ENCODE assay signal across 26 mouse cellular contexts in the genomic region with DNA sequence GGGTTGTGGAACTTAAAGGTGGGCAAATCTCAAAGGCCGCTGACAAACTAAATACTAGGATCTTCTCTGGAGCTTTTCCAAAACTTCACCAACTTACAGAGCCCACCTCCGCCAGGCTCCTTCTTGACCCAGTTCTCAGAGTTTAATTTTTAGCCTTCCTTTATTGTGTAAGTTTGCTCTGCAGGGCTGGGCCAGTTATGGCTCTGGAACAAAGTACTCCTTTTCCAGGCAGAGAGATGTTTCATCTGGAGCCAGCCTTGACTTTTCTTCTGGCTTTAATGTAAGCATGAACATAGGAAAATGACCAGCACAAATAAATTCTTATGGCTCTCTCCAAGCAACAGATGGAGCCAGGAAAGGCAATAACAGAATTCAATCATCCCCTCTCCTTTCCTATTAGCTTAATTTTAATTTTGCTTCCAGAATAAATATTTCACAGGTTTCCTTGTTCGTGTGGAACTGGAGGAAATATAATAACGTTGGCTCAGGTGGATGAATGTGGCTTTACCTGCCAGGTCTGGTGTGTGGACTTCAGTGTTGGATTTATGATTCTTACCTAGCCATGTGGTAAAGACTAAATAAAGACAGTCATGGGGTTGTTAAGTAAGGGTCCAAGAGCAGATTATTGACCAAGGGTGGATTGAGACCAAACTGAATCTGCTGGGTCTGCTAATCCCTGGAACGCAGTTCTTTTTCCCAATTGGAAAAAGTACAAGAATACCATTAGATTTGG. TPM values are rescaled to one million over a fixed set of nuclear protein-coding genes. Genes with fewer than 3 reads are reported as not detected.
A peak's percentile ranks its signal among the peaks of the same experiment; 100 is the strongest.
DNase-seq lines count a peak whose midpoint lies in the region; ATAC-seq and TF ChIP-seq lines count a peak whose summit lies in the region.
"Had no signal": no experiment of that assay in that cellular context is flagged by ENCODE, and none has a peak within 500 bp of the region (broad histone marks: within the 10 kb centered on the region; RNA-seq: fewer than 3 reads in every experiment).

No protein-coding gene starts in this region.

- WGBS in lung, embryonic 14.5 days, result 71% methylated on average over 5 of the region's 5 CpGs
- 66% methylated on average over 5 of the region's 5 CpGs for WGBS in lung, adult 2 months
- WGBS in intestine, embryonic 15.5 days, result 58% methylated on average over 5 of the region's 5 CpGs
- 23% methylated on average over 5 of the region's 5 CpGs for WGBS in large intestine, adult 2 months
- 66% methylated on average over 5 of the region's 5 CpGs for WGBS in stomach, embryonic 15.5 days

- no peak overlapping the region for H3K4me2 ChIP-seq in lung, embryonic 14.5 days
- H3K4me2 ChIP-seq in intestine, embryonic 15.5 days (replicated peaks), result no peak overlapping the region
- no peak overlapping the region for H3K4me2 ChIP-seq in stomach, embryonic 15.5 days
- H3K4me2 ChIP-seq: embryonic facial prominence, embryonic 12.5 days; forebrain, embryonic 13.5 days; heart, embryonic 12.5 days; kidney, embryonic 15.5 days; liver, embryonic 13.5 days; neural tube, embryonic 13.5 days had no signal

- peak; percentile 57 for DNase-seq in lung, embryonic 14.5 days
- DNase-seq in lung, adult 2 months, result no peak
- DNase-seq in large intestine, adult 2 months (ENCODE audit: low read depth, low spot score), result peak; percentile 77
- no peak for DNase-seq in thymus, postnatal 36 days
- DNase-seq in left cerebral cortex, postnatal 14 days (ENCODE audit: low spot score in 2 of 2), result no peak
- DNase-seq: adrenal gland, adult 8-10 months; cerebellum, adult 18-20 months; cerebellum, postnatal 14 days; gastrocnemius, postnatal 25 days; heart, adult 18-20 months; heart, postnatal 10 days; kidney, postnatal 36 days; left cerebral cortex, postnatal 4 days; liver, embryonic 13.5 days; lung, postnatal 4 days; midbrain, embryonic 14.5 days; retina, postnatal 1 day; right cerebral cortex, postnatal 25 days; thymus, adult 2 months had no signal

- intact Hi-C loops in left cerebral cortex, postnatal 14 days (cut with DNase I), result no loop called here

- no peaks in the 10 kb centered on the region for H3K27me3 ChIP-seq in lung, embryonic 14.5 days (ENCODE audit: insufficient read depth, low read length)
- H3K27me3 ChIP-seq in intestine, embryonic 15.5 days (replicated peaks), result no peaks in the 10 kb centered on the region
- no peaks in the 10 kb centered on the region for H3K27me3 ChIP-seq in stomach, embryonic 15.5 days (replicated peaks)
- H3K27me3 ChIP-seq: embryonic facial prominence, embryonic 12.5 days; forebrain, embryonic 13.5 days; heart, embryonic 12.5 days; kidney, embryonic 15.5 days; liver, embryonic 13.5 days; neural tube, embryonic 13.5 days had no signal

- no peak overlapping the region for H3K4me3 ChIP-seq in lung, embryonic 14.5 days (ENCODE audit: low read depth, low read length)
- no peak overlapping the region for H3K4me3 ChIP-seq in lung, adult 2 months (replicated peaks; ENCODE audit: extremely low read depth, low read depth, low read length)
- H3K4me3 ChIP-seq in intestine, embryonic 15.5 days (replicated peaks), result no peak overlapping the region
- H3K4me3 ChIP-seq in stomach, embryonic 15.5 days (replicated peaks), result no peak overlapping the region
- H3K4me3 ChIP-seq: embryonic facial prominence, embryonic 12.5 days; forebrain, embryonic 13.5 days; heart, embryonic 12.5 days; kidney, embryonic 15.5 days; liver, embryonic 13.5 days; neural tube, embryonic 13.5 days had no signal

- no peak for ATAC-seq in lung, embryonic 14.5 days (ENCODE audit: insufficient read depth)
- peak; percentile 65 for ATAC-seq in intestine, embryonic 15.5 days
- no peak for ATAC-seq in stomach, embryonic 15.5 days (ENCODE audit: insufficient read depth, low FRiP score, low read depth)
- ATAC-seq: forebrain, embryonic 13.5 days had no signal

- TF ChIP-seq POLR2A in lung, adult 2 months (IDR thresholded peaks at IDR 0.05; ENCODE audit: borderline replicate concordance, extremely low read depth, low read depth, low read length), result no peak

- H3K27ac ChIP-seq in lung, embryonic 14.5 days (ENCODE audit: low read depth), result peak overlapping the region; percentile 91
- H3K27ac ChIP-seq in intestine, embryonic 15.5 days, result peak overlapping the region; percentile 54; the same call in 1 of the 2 replicates
- H3K27ac ChIP-seq in stomach, embryonic 15.5 days, result peak overlapping the region; percentile 49; the same call in 1 of the 2 replicates
- H3K27ac ChIP-seq: embryonic facial prominence, embryonic 12.5 days; forebrain, embryonic 13.5 days; liver, embryonic 13.5 days; neural tube, embryonic 13.5 days had no signal

- no peaks in the 10 kb centered on the region for H3K36me3 ChIP-seq in lung, embryonic 14.5 days (ENCODE audit: insufficient read depth)
- H3K36me3 ChIP-seq in intestine, embryonic 15.5 days, result no peaks in the 10 kb centered on the region
- no peaks in the 10 kb centered on the region for H3K36me3 ChIP-seq in stomach, embryonic 15.5 days
- H3K36me3 ChIP-seq: embryonic facial prominence, embryonic 12.5 days; heart, embryonic 12.5 days; kidney, embryonic 15.5 days; liver, embryonic 13.5 days; neural tube, embryonic 13.5 days had no signal

- peaks cover 11% of the 10 kb centered on the region; the same call in 1 of the 2 replicates for H3K4me1 ChIP-seq in lung, embryonic 14.5 days (ENCODE audit: insufficient read depth)
- peaks cover 3% of the 10 kb centered on the region; the same call in 1 of the 2 replicates for H3K4me1 ChIP-seq in lung, adult 2 months (ENCODE audit: control insufficient read depth, insufficient read depth, low read length)
- 0 out of 2 replicates have a peak, but pooled peaks cover 16% of the 10 kb centered on the region for H3K4me1 ChIP-seq in intestine, embryonic 15.5 days (replicated peaks)
- H3K4me1 ChIP-seq in stomach, embryonic 15.5 days, result peaks cover 11% of the 10 kb centered on the region
- H3K4me1 ChIP-seq: liver, embryonic 13.5 days had no signal

- no peak for TF ChIP-seq CTCF in lung, embryonic 14.5 days (IDR thresholded peaks at IDR 0.05; ENCODE audit: low read depth)
- TF ChIP-seq CTCF in lung, adult 2 months (IDR thresholded peaks at IDR 0.05; ENCODE audit: insufficient read depth, low read length), result no peak

- H3K9ac ChIP-seq in lung, embryonic 14.5 days, result no peak overlapping the region
- no peak overlapping the region for H3K9ac ChIP-seq in intestine, embryonic 15.5 days
- H3K9ac ChIP-seq in stomach, embryonic 15.5 days, result no peak overlapping the region
- H3K9ac ChIP-seq: embryonic facial prominence, embryonic 12.5 days; forebrain, embryonic 13.5 days; heart, embryonic 12.5 days; kidney, embryonic 15.5 days; liver, embryonic 13.5 days; neural tube, embryonic 13.5 days had no signal

- no peaks in the 10 kb centered on the region for H3K9me3 ChIP-seq in lung, embryonic 14.5 days (ENCODE audit: low read depth, low read length)
- H3K9me3 ChIP-seq in intestine, embryonic 15.5 days, result no peaks in the 10 kb centered on the region
- no peaks in the 10 kb centered on the region for H3K9me3 ChIP-seq in stomach, embryonic 15.5 days
- H3K9me3 ChIP-seq: embryonic facial prominence, embryonic 12.5 days; forebrain, embryonic 13.5 days; heart, embryonic 12.5 days; kidney, embryonic 15.5 days; liver, embryonic 13.5 days; neural tube, embryonic 13.5 days had no signal

RNA-seq across cellular contexts. Expression of a gene that starts 26.5 kb away (rescaled TPM):
- polyA plus RNA-seq in lung, embryonic 14.5 days (2014; fragmentation: Nextera tagmentation; extraction: Ambion mirVana), result 14.4 and 14.6 TPM in 2 replicates
- polyA plus RNA-seq in lung, adult 2 months (2012; rRNA removed), result 3.1 and 3.2 TPM in 2 replicates
- 7.6 and 8.2 TPM in 2 replicates for polyA plus RNA-seq in intestine, embryonic 15.5 days (2015; fragmentation: Nextera tagmentation; extraction: Ambion mirVana)
- polyA plus RNA-seq in large intestine, adult 2 months (2012; rRNA removed), result 2.5 and 3.6 TPM in 2 replicates
- 7.7 and 8.6 TPM in 2 replicates for polyA plus RNA-seq in stomach, embryonic 15.5 days (2015; fragmentation: Nextera tagmentation; extraction: Ambion mirVana)
- total RNA-seq in left cerebral cortex, postnatal 14 days (2021), result 1 to 10 TPM; 4.0 to 4.5 TPM

RNA-seq across cellular contexts. Expression of a gene that starts 48.5 kb away (rescaled TPM):
- polyA plus RNA-seq in lung, embryonic 14.5 days (2014; fragmentation: Nextera tagmentation; extraction: Ambion mirVana), result 30.1 and 31.8 TPM in 2 replicates
- 4.2 and 6.5 TPM in 2 replicates for polyA plus RNA-seq in lung, adult 2 months (2012; rRNA removed)
- polyA plus RNA-seq in intestine, embryonic 15.5 days (2015; fragmentation: Nextera tagmentation; extraction: Ambion mirVana), result 30.0 and 35.0 TPM in 2 replicates
- polyA plus RNA-seq in large intestine, adult 2 months (2012; rRNA removed), result 4.5 and 4.9 TPM in 2 replicates
- 29.0 and 30.8 TPM in 2 replicates for polyA plus RNA-seq in stomach, embryonic 15.5 days (2015; fragmentation: Nextera tagmentation; extraction: Ambion mirVana)
- total RNA-seq in left cerebral cortex, postnatal 14 days (2021), result 10 to 100 TPM; 25.7 to 28.1 TPM

Comparison
In these comparisons a context has a peak if more than half of its experiments do, and no peak if none do; other contexts are left out.
1. DNase-seq: peak in lung, embryonic 14.5 days (single experiment) and large intestine, adult 2 months (single experiment); none in lung, adult 2 months (single experiment), thymus, postnatal 36 days (0 of 2) and left cerebral cortex, postnatal 14 days (0 of 2).
2. Peak in every context shown above with its lines, with median percentiles within 50 percentile points of each other: H3K27ac ChIP-seq.